Mouse (Mus musculus) intestine, embryonic 14.5 days (tissue): ENCODE results near the gene Mcm9. TPM values are rescaled to one million over a fixed set of nuclear protein-coding genes. Genes with fewer than 3 reads are reported as not detected.

Source experiments
- ATAC-seq: fragments of 200-750 bp; cut with Nextera tagmentation; replicated peaks from 2 replicates; pipeline ENCODE4 v1.8.0; 2017; ENCODE audit warnings: low read depth, moderate number of reproducible peaks, moderate TSS enrichment, moderate library complexity; ENCODE audit not compliant: low FRiP score, low TSS enrichment
- DNase-seq: peaks from one replicate; pipeline ENCODE4 v3.0.0-alpha.2; 2018; ENCODE audit warnings: low spot score
- H3K27ac ChIP-seq: fragments of 300-500 bp; sonication (generic); 2 replicates; pipeline ENCODE4 v1.5.1; 2014; ENCODE audit warnings: low read depth, mild to moderate bottlenecking, control low read depth
- H3K27me3 ChIP-seq: fragments of 300-500 bp; sonication (generic); replicated peaks from 2 replicates; pipeline ENCODE4 v1.6.1; 2014; ENCODE audit warnings: low read length, control low read depth; ENCODE audit not compliant: control insufficient read depth, insufficient read depth
- H3K36me3 ChIP-seq: fragments of 300-500 bp; sonication (generic); 2 replicates; pipeline ENCODE4 v1.6.1; 2014; ENCODE audit warnings: low read length, control low read depth; ENCODE audit not compliant: control insufficient read depth, insufficient read depth
- H3K4me1 ChIP-seq: fragments of 300-500 bp; sonication (generic); replicated peaks from 2 replicates; pipeline ENCODE4 v1.6.1; 2014; ENCODE audit warnings: low read length, control low read depth, mixed read lengths; ENCODE audit not compliant: control insufficient read depth, insufficient read depth
- H3K4me2 ChIP-seq: fragments of 300-500 bp; sonication (generic); 2 replicates; pipeline ENCODE4 v1.6.1; 2014; ENCODE audit warnings: low read length
- H3K4me3 ChIP-seq: fragments of 300-500 bp; sonication (generic); 2 replicates; pipeline ENCODE4 v1.5.1; 2014; ENCODE audit warnings: low read depth, low read length, control low read depth, mixed read lengths
- H3K9ac ChIP-seq: fragments of 300-500 bp; sonication (generic); 2 replicates; pipeline ENCODE4 v1.6.1; 2014; ENCODE audit warnings: mild to moderate bottlenecking, low read length
- H3K9me3 ChIP-seq: fragments of 300-500 bp; sonication (generic); 2 replicates; pipeline ENCODE4 v1.6.1; 2016; ENCODE audit warnings: low read length, control low read depth; ENCODE audit not compliant: control insufficient read depth
- WGBS: fragments of 180-500 bp; shearing (Covaris S2); extraction: QIAGEN DNeasy Blood & Tissue Kit; methylation state at CpG from one replicate; pipeline ENCODE4 v1.1.7; 2014; 5-methylcytosine and 5-hydroxymethylcytosine counted together
- polyA plus RNA-seq: library from polyadenylated mRNA; unstranded; fragments of >200 nt; fragmentation: Nextera tagmentation; extraction: Ambion mirVana; gene quantifications from 2 replicates; pipeline ENCODE4 v1.2.1, GENCODE M21; 2014

Gene Mcm9
- polyA plus RNA-seq, 1 experiment from 2014 or later, result 14.1 TPM

DNA sequence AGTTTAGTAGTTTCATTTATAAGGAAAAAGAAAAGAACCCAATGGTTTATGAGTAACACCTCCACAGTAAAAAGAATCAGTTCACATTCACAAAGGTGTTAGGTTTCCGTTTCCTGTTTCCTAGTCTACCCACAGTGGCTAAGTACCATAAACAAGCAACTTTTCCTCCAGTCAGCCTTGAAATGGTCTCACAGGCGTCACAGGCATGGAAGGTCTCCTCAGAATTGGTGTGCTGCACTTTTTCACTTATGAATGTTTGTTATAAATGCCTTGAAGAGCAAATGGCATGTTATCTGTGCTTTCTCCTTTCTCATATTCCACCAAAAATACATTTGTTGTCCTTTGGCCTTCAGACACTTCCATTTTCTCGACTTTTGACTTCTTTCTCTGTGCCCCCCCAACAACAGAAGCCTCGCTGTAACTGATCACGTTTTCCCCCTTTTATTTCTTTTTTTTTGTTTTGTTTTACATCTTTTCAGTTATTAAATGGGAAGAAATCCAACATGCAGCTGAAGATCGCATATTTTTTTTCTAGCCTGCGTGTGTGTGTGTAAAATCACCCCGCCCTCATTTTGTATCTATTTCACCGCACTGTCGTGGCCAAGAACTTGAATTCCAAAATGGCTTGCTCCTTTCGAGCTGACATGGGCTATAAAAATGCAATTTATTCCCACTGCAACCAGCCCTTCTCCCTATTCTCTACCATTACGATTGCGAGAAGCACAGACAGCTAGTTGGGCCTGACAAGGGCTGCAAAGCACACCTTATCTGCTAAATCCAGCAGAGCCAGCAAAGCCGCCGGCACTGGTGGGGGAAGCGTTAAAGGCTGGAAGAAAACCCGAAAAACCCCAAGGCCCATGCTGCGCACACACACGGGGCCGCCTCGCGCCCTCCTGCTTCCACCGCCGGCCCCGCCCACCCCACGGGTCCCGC lies 34.2 kb downstream of the Mcm9 start:
- Histone ChIP-seq H3K36me3 (no peaks in the 10 kb centered on the region; the same call in 1 of the 2 replicates), H3K4me3 (peak overlapping the region; percentile 92), H3K4me1 (peaks cover 24% of the 10 kb centered on the region), H3K27me3 (no peaks in the 10 kb centered on the region), H3K9me3 (no peaks in the 10 kb centered on the region), H3K27ac (peak overlapping the region; percentile 99), H3K9ac (peak overlapping the region; percentile 62), H3K4me2 (peak overlapping the region; percentile 66)
- 6% methylated on average over 25 of the region's 27 CpGs for WGBS
- peak; percentile 94 for ATAC-seq
- peak; percentile 88 for DNase-seq

- no peak overlapping the region for H3K27ac ChIP-seq
- no peaks in the 10 kb centered on the region for H3K36me3 ChIP-seq
- no peak overlapping the region for H3K4me2 ChIP-seq
- no peak for ATAC-seq
- H3K4me1 ChIP-seq, result peaks cover 3% of the 10 kb centered on the region; the same call in 1 of the 2 replicates
- WGBS, result 87% methylated on average over 3 of the region's 3 CpGs
- DNase-seq, result no peak
- no peaks in the 10 kb centered on the region for H3K27me3 ChIP-seq
- no peaks in the 10 kb centered on the region for H3K9me3 ChIP-seq
- no peak overlapping the region for H3K9ac ChIP-seq
- H3K4me3 ChIP-seq, result no peak overlapping the region
Measured at GRCm38 (mm10) chr10:53585777-53586176, 44.5 kb downstream of the Mcm9 start.

GRCm38 (mm10) chr10:53581087-53581486 lies 49.2 kb downstream of the Mcm9 start:
- Histone ChIP-seq H3K9ac (0 out of 2 replicates have a peak overlapping the region, but pooled peaks have one; percentile 31), H3K27ac (peak overlapping the region; percentile 57; the same call in 1 of the 2 replicates)
- WGBS, result 14% methylated on average over 11 of the region's 12 CpGs

GRCm38 (mm10) chr10:53580621-53581081 lies 49.6 kb downstream of the Mcm9 start:
- no peaks in the 10 kb centered on the region for H3K27me3 ChIP-seq
- no peaks in the 10 kb centered on the region for H3K36me3 ChIP-seq
- 5% methylated on average over 14 of the region's 14 CpGs for WGBS
- peak overlapping the region; percentile 31; the same call in 1 of the 2 replicates for H3K9ac ChIP-seq
- peak overlapping the region; percentile 76 for H3K4me2 ChIP-seq
- peak overlapping the region; percentile 32 for H3K4me3 ChIP-seq
- peak; percentile 86 for ATAC-seq
- H3K9me3 ChIP-seq, result no peaks in the 10 kb centered on the region
- H3K27ac ChIP-seq, result peak overlapping the region; percentile 57; the same call in 1 of the 2 replicates
- peaks cover 3% of the 10 kb centered on the region for H3K4me1 ChIP-seq
- peak; percentile 81 for DNase-seq

More at GRCm38 (mm10) chr10:53581087-53581486, 49.2 kb downstream of the Mcm9 start:
- peak; percentile 68 for ATAC-seq
- Histone ChIP-seq H3K36me3 (no peaks in the 10 kb centered on the region), H3K4me2 (peak overlapping the region; percentile 76), H3K9me3 (no peaks in the 10 kb centered on the region), H3K4me1 (peaks cover 3% of the 10 kb centered on the region), H3K4me3 (peak overlapping the region; percentile 32), H3K27me3 (no peaks in the 10 kb centered on the region)
- DNase-seq, result no peak

- no peak for DNase-seq
- Histone ChIP-seq H3K4me2 (peak overlapping the region; percentile 76), H3K9me3 (no peaks in the 10 kb centered on the region), H3K36me3 (no peaks in the 10 kb centered on the region), H3K4me3 (peak overlapping the region; percentile 32; the same call in 1 of the 2 replicates), H3K9ac (no peak overlapping the region), H3K4me1 (peaks cover 3% of the 10 kb centered on the region), H3K27ac (peak overlapping the region; percentile 12; the same call in 1 of the 2 replicates), H3K27me3 (no peaks in the 10 kb centered on the region)
- ATAC-seq, result peak; percentile 82
- 34% methylated on average over 7 of the region's 7 CpGs for WGBS
Measured at GRCm38 (mm10) chr10:53580137-53580536, 50.1 kb downstream of the Mcm9 start.

DNA sequence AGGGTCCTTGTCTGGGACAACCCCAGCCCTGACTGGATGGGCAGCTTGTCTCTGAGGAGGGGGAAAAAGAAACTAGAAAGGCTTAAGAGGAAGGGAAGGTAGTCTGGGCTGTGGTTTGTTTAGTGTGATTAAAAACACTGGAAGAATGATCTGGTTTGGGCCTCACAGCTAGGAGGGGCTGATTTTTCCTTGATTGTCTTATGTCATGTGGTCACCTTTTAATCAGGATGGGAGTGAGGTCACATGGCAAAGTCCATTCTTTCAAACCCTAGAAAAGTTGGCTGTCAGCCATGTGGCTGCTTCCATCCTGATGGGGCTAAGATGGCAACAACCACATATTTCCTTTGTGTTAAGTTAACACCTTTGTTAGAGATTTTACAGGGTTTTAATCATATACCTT lies 61.7 kb downstream of the Mcm9 start:
- Histone ChIP-seq H3K9me3 (no peaks in the 10 kb centered on the region), H3K27me3 (no peaks in the 10 kb centered on the region), H3K9ac (no peak overlapping the region), H3K4me1 (no peaks in the 10 kb centered on the region), H3K36me3 (no peaks in the 10 kb centered on the region), H3K4me3 (no peak overlapping the region), H3K4me2 (no peak overlapping the region), H3K27ac (no peak overlapping the region)
- no peak for ATAC-seq
- DNase-seq, result no peak

GRCm38 (mm10) chr10:53565538-53565937 lies 64.7 kb downstream of the Mcm9 start:
- no peaks in the 10 kb centered on the region for H3K4me1 ChIP-seq

DNA sequence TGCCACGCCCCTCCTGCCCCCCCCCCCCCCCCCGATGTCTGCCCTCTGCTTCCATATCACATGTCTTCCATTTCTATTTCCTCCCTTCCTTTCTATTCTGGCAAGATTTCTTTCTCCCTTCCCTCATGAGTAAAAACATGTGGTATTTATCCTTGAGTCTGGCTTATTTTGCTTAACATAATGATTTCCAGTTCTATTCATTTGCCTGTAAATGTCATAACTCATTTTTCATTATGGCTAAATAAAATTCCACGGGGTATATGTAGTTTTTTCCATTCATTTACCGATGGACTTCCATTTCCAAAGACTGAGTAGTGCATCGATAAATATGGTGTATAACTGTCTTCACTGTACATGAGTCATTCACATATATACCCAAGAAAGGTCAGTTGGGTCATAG lies 68.2 kb downstream of the Mcm9 start:
- DNase-seq (no peak), ATAC-seq (no peak)
- Histone ChIP-seq H3K4me3 (no peak overlapping the region), H3K9ac (no peak overlapping the region), H3K36me3 (no peaks in the 10 kb centered on the region), H3K27ac (no peak overlapping the region), H3K27me3 (no peaks in the 10 kb centered on the region), H3K4me2 (no peak overlapping the region), H3K4me1 (no peaks in the 10 kb centered on the region), H3K9me3 (no peaks in the 10 kb centered on the region)
- WGBS, result 80% methylated on average over 5 of the region's 5 CpGs

More at GRCm38 (mm10) chr10:53565538-53565937, 64.7 kb downstream of the Mcm9 start:
- no peak overlapping the region for H3K9ac ChIP-seq
- DNase-seq (no peak), ATAC-seq (no peak)
- H3K27me3 ChIP-seq, result no peaks in the 10 kb centered on the region
- no peak overlapping the region for H3K4me2 ChIP-seq
- H3K4me3 ChIP-seq, result no peak overlapping the region
- no peaks in the 10 kb centered on the region for H3K36me3 ChIP-seq
- no peaks in the 10 kb centered on the region for H3K9me3 ChIP-seq
- H3K27ac ChIP-seq, result no peak overlapping the region
- WGBS, result 90% methylated on average over 2 of the region's 2 CpGs
